Mouse (Mus musculus) brain, embryonic 14.5 days (tissue): ENCODE results near the gene S100a5.

Experiments
- CTCF ChIP-seq: fragments of 200-500 bp; IDR thresholded peaks from 2 replicates; pipeline ENCODE4 v1.5.1; 2012; ENCODE audit warnings: inconsistent platforms, mild to moderate bottlenecking, moderate library complexity, borderline replicate concordance; ENCODE audit not compliant: insufficient read depth, insufficient read length; ENCODE audit errors: extremely low read depth
- POLR2A ChIP-seq: fragments of 200-500 bp; IDR thresholded peaks from 2 replicates; pipeline ENCODE4 v1.6.1; 2012; ENCODE audit warnings: mild to moderate bottlenecking, inconsistent platforms, borderline replicate concordance; ENCODE audit not compliant: poor library complexity, insufficient read depth, insufficient read length, severe bottlenecking; ENCODE audit errors: extremely low read depth

- TF ChIP-seq CTCF = no peak
- no peak for TF ChIP-seq POLR2A
Measured at GRCm38 (mm10) chr3:90621552-90621951, 13.2 kb downstream of the S100a5 start.
